Mouse (Mus musculus): ENCODE data around the gene Gigyf2.

GRCm38 (mm10) chr1:87472576-87472975 lies 145.8 kb downstream of the Gigyf2 start:
- TF ChIP-seq CTCF (IDR thresholded peaks at IDR 0.05; ENCODE audit: low read depth, low read length): no peak
- no peak for TF ChIP-seq POLR2AphosphoS5 (IDR thresholded peaks at IDR 0.05; ENCODE audit: insufficient replicate concordance, low read depth, low read length)
- no peak for TF ChIP-seq GATA1 (IDR thresholded peaks at IDR 0.05; ENCODE audit: borderline replicate concordance, low read length)
- TF ChIP-seq TAL1 (conservative IDR thresholded peaks at IDR 0.05; ENCODE audit: low read depth, low read length): no peak
